Mouse (Mus musculus) hindbrain, postnatal 0 days (tissue): ENCODE measurements around the gene Cfap73. TPM values are rescaled to one million over a fixed set of nuclear protein-coding genes. Genes with fewer than 3 reads are reported as not detected.

Experiments
- ATAC-seq: fragments of 200-750 bp; cut with Nextera tagmentation; 2 replicates; pipeline ENCODE4 v1.8.0; 2017; ENCODE audit warnings: mild to moderate bottlenecking, moderate TSS enrichment, moderate library complexity
- DNase-seq: peaks from one replicate; pipeline ENCODE4 v3.0.0-alpha.2; 2015; ENCODE audit warnings: low spot score
- H3K27ac ChIP-seq: fragments of 300-500 bp; sonication (generic); 2 replicates; pipeline ENCODE4 v1.5.1; 2014; ENCODE audit warnings: mild to moderate bottlenecking
- H3K27me3 ChIP-seq: fragments of 300-500 bp; sonication (generic); 2 replicates; pipeline ENCODE4 v1.6.1; 2014; ENCODE audit warnings: low read length, mixed read lengths; ENCODE audit not compliant: insufficient read depth
- H3K36me3 ChIP-seq: fragments of 300-500 bp; sonication (generic); 2 replicates; pipeline ENCODE4 v1.6.1; 2014; ENCODE audit warnings: low read length, mixed read lengths; ENCODE audit not compliant: insufficient read depth
- H3K4me1 ChIP-seq: fragments of 300-500 bp; sonication (generic); 2 replicates; pipeline ENCODE4 v1.6.1; 2014; ENCODE audit warnings: antibody characterized with exemption, low read length, mixed read lengths; ENCODE audit not compliant: insufficient read depth
- H3K4me2 ChIP-seq: fragments of 300-500 bp; sonication (generic); 2 replicates; pipeline ENCODE4 v1.6.1; 2014; ENCODE audit warnings: low read depth, mild to moderate bottlenecking, low read length, moderate library complexity, mixed read lengths
- H3K4me3 ChIP-seq: fragments of 300-500 bp; sonication (generic); 2 replicates; pipeline ENCODE4 v1.5.1; 2014; ENCODE audit warnings: low read length
- H3K9ac ChIP-seq: fragments of 300-500 bp; sonication (generic); replicated peaks from 2 replicates; pipeline ENCODE4 v1.6.1; 2014; ENCODE audit warnings: mild to moderate bottlenecking, low read length, moderate library complexity, mixed read lengths
- H3K9me3 ChIP-seq: fragments of 300-500 bp; sonication (generic); 2 replicates; pipeline ENCODE4 v1.6.1; 2016; ENCODE audit warnings: low read length, mixed read lengths
- CTCF ChIP-seq: IDR thresholded peaks from 2 replicates; pipeline ENCODE4 v1.5.1; 2016; ENCODE audit warnings: antibody characterized with exemption, control low read depth, low read depth
- WGBS: fragments of 180-500 bp; shearing (Covaris S2); extraction: QIAGEN DNeasy Blood & Tissue Kit; methylation state at CpG from one replicate; pipeline ENCODE4 v1.1.7; 2014; 5-methylcytosine and 5-hydroxymethylcytosine counted together
- polyA plus RNA-seq: library from polyadenylated mRNA; unstranded; fragments of >200 nt; fragmentation: Nextera tagmentation; extraction: Ambion mirVana; gene quantifications from 2 replicates; pipeline ENCODE4 v1.2.1, GENCODE M21; 2015
- total RNA-seq: library from RNA; depleted of rRNA; stranded (reverse); fragments of >200 nt; gene quantifications from 2 replicates; pipeline ENCODE4 v1.2.3, GENCODE M21; 2014

Gene Cfap73
- total and polyA plus RNA-seq, 2 experiments from 2014 or later: 0.21 to 0.26 TPM

- DNase-seq: peak; percentile 66
- Histone ChIP-seq H3K4me1 (no peaks in the 10 kb centered on the region), H3K9me3 (no peaks in the 10 kb centered on the region), H3K9ac (no peak overlapping the region), H3K4me2 (no peak overlapping the region), H3K36me3 (peaks cover 38% of the 10 kb centered on the region), H3K27ac (no peak overlapping the region), H3K27me3 (no peaks in the 10 kb centered on the region), H3K4me3 (no peak overlapping the region)
- ATAC-seq: no peak
- peak; percentile 85 for TF ChIP-seq CTCF
- 18% methylated on average over 5 of the region's 5 CpGs for WGBS
Measured at GRCm38 (mm10) chr5:120619201-120619600, 14.8 kb downstream of the Cfap73 start.

DNA sequence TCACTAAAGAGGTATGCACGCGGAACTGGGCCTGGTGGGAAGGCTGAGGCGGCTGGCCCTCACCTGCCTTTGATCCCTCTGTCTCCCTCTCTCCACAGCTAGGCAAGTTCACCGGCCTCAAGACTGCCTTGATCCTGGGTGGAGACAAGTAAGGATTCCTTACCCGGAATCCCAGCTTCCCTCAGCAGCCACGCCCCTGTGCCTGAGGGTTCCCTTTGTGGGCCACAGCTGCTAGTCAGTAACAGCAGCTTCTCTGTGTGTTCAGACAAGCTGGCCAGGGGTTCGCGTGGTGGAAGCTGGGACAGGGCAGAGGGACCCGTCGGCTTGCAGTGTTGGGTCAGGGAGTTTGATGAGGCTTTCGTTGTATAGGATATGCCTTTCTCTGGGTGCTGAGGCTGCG is 15.3 kb downstream of the Cfap73 start:
- TF ChIP-seq CTCF: no peak
- H3K36me3 ChIP-seq: peaks cover 34% of the 10 kb centered on the region
- no peak for ATAC-seq
- no peak overlapping the region for H3K4me2 ChIP-seq
- no peak overlapping the region for H3K9ac ChIP-seq
- no peaks in the 10 kb centered on the region for H3K9me3 ChIP-seq
- no peak overlapping the region for H3K4me3 ChIP-seq
- no peaks in the 10 kb centered on the region for H3K27me3 ChIP-seq
- 90% methylated on average over 12 of the region's 12 CpGs for WGBS
- no peak for DNase-seq
- no peak overlapping the region for H3K27ac ChIP-seq
- peaks cover 4% of the 10 kb centered on the region; the same call in 1 of the 2 replicates for H3K4me1 ChIP-seq

DNA sequence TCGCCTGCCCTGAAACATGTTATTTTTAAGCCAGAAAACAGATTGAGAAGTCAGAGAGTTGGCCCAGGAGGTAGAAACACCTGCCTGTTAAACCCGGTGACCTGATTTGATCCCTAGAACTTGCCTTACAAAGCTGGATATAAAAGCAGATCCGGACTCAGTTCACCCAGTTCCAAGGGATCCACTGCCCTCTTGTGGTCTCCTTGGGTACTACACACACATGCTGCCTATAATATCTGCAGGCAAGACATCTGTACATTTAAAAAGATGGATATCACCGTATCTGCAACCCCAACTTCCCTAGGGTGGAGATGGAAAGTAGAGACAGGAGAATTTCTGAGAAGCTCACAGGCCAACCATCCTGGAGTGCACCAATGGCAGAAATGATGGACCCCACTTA is 18.1 kb downstream of the Cfap73 start:
- no peak overlapping the region for H3K9ac ChIP-seq
- no peak overlapping the region for H3K4me3 ChIP-seq
- peaks cover 23% of the 10 kb centered on the region for H3K36me3 ChIP-seq
- ATAC-seq (no peak), DNase-seq (peak; percentile 59)
- WGBS: 97% methylated on average over 4 of the region's 4 CpGs
- H3K9me3 ChIP-seq: no peaks in the 10 kb centered on the region
- H3K27ac ChIP-seq: no peak overlapping the region
- H3K4me1 ChIP-seq: peaks cover 13% of the 10 kb centered on the region
- peak; percentile 74 for TF ChIP-seq CTCF
- H3K27me3 ChIP-seq: no peaks in the 10 kb centered on the region
- no peak overlapping the region for H3K4me2 ChIP-seq

GRCm38 (mm10) chr5:120612822-120613604 is 21.0 kb downstream of the Cfap73 start:
- ATAC-seq: peak; percentile 96
- H3K4me3 ChIP-seq: peak overlapping the region; percentile 76
- under 1% methylated on average over 69 of the region's 69 CpGs for WGBS
- no peaks in the 10 kb centered on the region for H3K9me3 ChIP-seq
- no peak for TF ChIP-seq CTCF
- peak overlapping the region; percentile 86 for H3K4me2 ChIP-seq
- H3K4me1 ChIP-seq: peaks cover 14% of the 10 kb centered on the region
- H3K27me3 ChIP-seq: no peaks in the 10 kb centered on the region
- peak overlapping the region; percentile 60 for H3K9ac ChIP-seq
- no peaks in the 10 kb centered on the region; the same call in none of the 2 replicates for H3K36me3 ChIP-seq
- peak overlapping the region; percentile 86 for H3K27ac ChIP-seq
- DNase-seq: peak; percentile 100

DNA sequence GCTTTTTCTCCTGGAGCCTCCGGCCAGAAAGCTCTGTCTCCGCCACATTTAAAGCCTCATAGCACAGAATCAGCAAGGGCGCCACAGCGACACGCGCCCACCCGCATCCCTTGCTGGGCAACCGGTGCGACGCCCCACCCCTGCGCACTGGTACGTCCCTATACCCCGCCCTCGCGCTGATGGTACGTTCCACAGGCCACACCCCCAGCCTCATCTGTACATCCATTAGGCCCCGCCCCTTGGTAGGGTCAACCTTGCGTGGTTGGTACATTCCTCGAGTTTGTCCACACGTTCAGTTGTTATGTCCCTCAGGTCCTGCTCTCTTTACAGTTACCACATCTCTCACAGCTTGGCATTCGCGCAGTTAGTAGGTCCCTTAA is 21.6 kb downstream of the Cfap73 start, which contains the start of the genes Rita1 and Ddx54:
Gene Rita1, minus strand, starts transcription at position 148 of the 380 bp plus-strand sequence.
Gene Ddx54, plus strand, starts transcription at position 298 of the 380 bp plus-strand sequence.
- peak; percentile 90 for ATAC-seq
- peak within 1 kb of the TSS; percentile 86 for H3K4me2 ChIP-seq
- H3K36me3 ChIP-seq: no peaks in the 10 kb centered on the region; the same call in 1 of the 2 replicates
- H3K9ac ChIP-seq: peak within 1 kb of the TSS; percentile 60
- TF ChIP-seq CTCF: no peak
- peak; percentile 98 for DNase-seq
- H3K27ac ChIP-seq: peak within 1 kb of the TSS; percentile 86
- H3K27me3 ChIP-seq: no peaks in the 10 kb centered on the region
- H3K9me3 ChIP-seq: no peaks in the 10 kb centered on the region
- peak within 1 kb of the TSS; percentile 76 for H3K4me3 ChIP-seq
- peaks cover 14% of the 10 kb centered on the region for H3K4me1 ChIP-seq
- under 1% methylated on average over 22 of the region's 22 CpGs for WGBS

GRCm38 (mm10) chr5:120611416-120611815 is 22.6 kb downstream of the Cfap73 start:
- no peak for TF ChIP-seq CTCF
- H3K27me3 ChIP-seq: no peaks in the 10 kb centered on the region
- ATAC-seq (no peak), DNase-seq (no peak)
- H3K4me2 ChIP-seq: peak overlapping the region; percentile 78
- H3K4me3 ChIP-seq: peak overlapping the region; percentile 76
- H3K9ac ChIP-seq: peak overlapping the region; percentile 60
- no peaks in the 10 kb centered on the region for H3K9me3 ChIP-seq
- H3K27ac ChIP-seq: peak overlapping the region; percentile 86; the same call in 1 of the 2 replicates
- no peaks in the 10 kb centered on the region; the same call in 1 of the 2 replicates for H3K36me3 ChIP-seq
- WGBS: 37% methylated on average over 8 of the region's 8 CpGs
- peaks cover 14% of the 10 kb centered on the region for H3K4me1 ChIP-seq

- peak overlapping the region; percentile 60; the same call in 1 of the 2 replicates for H3K9ac ChIP-seq
- H3K27me3 ChIP-seq: no peaks in the 10 kb centered on the region
- no peaks in the 10 kb centered on the region; the same call in 1 of the 2 replicates for H3K36me3 ChIP-seq
- no peaks in the 10 kb centered on the region for H3K9me3 ChIP-seq
- TF ChIP-seq CTCF: no peak
- peaks cover 14% of the 10 kb centered on the region for H3K4me1 ChIP-seq
- H3K4me2 ChIP-seq: peak overlapping the region; percentile 78
- no peak overlapping the region for H3K27ac ChIP-seq
- 85% methylated on average over 5 of the region's 5 CpGs for WGBS
- peak overlapping the region; percentile 76; the same call in 1 of the 2 replicates for H3K4me3 ChIP-seq
- DNase-seq (no peak), ATAC-seq (no peak)
Measured at GRCm38 (mm10) chr5:120610906-120611305, 23.1 kb downstream of the Cfap73 start.
